Mouse (Mus musculus): ENCODE results near the gene Spag6.

The Spag6 gene

GRCm38 (mm10) chr2:18688286-18688685 lies 5.5 kb upstream of the Spag6 start:
- in situ Hi-C loops (cut with MseI, MboI), result no loop called here

GRCm38 (mm10) chr2:18688708-18689063 lies 5.1 kb upstream of the Spag6 start:
- in situ Hi-C loops (cut with MseI, MboI), result no loop called here

GRCm38 (mm10) chr2:18689064-18689921 lies 4.5 kb upstream of the Spag6 start:
- in situ Hi-C loops (cut with MseI, MboI), result no loop called here

- in situ Hi-C loops (cut with MseI, MboI), result no loop called here
Observed at GRCm38 (mm10) chr2:18690055-18690691, 3.7 kb upstream of the Spag6 start.

DNA sequence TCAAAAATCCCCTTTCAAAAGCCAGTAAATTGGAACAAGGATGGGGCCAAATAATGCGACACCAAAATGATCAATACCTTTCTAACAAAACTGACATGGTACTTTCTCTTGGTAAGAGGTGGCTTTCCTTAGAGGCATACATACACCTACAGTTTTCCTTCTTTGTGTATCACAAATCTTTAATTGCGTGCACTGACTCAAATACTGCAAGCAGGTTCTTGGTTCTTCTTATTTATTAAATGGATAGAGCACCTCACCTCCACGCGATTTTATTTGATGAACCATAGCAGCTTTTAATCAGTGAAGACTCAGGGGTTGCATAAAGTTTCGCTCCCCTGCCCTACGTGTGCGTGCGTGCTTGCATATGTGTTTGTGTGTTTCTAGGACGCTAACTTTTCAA lies 3.1 kb upstream of the Spag6 start:
- in situ Hi-C loops (cut with MseI, MboI), result no loop called here

DNA sequence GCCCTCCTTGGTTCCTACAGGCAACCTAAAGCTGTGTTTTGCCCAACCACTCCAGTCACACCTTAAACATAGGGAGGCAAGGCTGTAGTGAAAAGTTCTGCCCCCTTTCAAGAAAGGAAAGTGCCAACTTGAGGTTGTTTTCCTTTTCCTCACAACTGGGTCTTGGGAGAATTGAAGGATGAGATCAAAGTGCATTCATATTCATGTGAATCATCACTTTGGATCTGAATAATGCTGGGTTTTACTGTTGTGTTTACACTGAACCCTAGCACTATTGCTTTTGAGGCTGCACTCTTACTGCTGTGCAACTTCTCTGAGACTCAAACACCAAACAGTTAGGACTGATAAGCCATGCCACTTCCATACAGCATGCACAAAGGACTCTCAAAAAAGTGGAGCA lies 1.8 kb upstream of the Spag6 start:
- in situ Hi-C loops (cut with MseI, MboI), result no loop called here

DNA sequence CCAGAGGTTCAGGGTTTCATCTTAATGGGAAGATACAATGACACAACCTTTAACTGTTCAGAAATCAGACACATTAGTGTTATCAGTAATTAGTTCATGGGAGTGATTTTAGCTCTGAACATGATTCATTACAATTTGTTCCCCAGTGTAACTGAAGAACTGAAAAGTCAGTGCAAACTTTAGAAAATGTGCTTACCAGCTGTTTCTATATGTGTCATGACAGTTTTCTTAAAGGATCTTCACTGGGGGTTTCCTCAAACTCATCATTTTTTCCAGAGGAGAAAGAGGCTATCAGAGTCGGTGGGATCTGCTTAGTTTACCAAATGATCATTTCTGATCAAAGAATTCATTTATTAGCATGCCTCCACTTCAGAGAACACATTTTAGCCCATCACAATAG lies 1.3 kb upstream of the Spag6 start:
- in situ Hi-C loops (cut with MseI, MboI), result no loop called here

GRCm38 (mm10) chr2:18693491-18693870 lies 351 bp upstream of the Spag6 start:
- in situ Hi-C loops (cut with MseI, MboI), result no loop called here

GRCm38 (mm10) chr2:18694611-18694950 lies 749 bp downstream of the Spag6 start:
- in situ Hi-C loops (cut with MseI, MboI), result no loop called here

DNA sequence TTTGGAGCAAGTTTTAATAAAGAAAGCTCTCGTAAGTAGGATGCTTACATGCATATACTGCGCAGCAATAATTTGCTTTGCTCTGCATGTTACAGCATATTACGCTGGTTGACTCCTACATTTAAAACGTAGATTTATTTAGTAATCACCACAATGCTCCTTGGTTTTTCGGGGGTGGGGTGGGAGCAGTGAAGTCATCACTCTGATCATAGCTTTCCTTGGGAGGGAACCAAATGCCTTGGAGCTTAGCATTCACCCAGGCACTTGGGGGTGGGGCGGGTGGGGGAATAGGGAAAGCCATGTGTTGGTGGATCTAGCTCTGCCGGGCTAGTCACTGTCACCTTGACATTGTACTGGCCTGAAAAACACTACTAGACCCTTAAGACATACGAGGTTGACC lies 1.3 kb downstream of the Spag6 start:
- in situ Hi-C loops (cut with MseI, MboI), result no loop called here

DNA sequence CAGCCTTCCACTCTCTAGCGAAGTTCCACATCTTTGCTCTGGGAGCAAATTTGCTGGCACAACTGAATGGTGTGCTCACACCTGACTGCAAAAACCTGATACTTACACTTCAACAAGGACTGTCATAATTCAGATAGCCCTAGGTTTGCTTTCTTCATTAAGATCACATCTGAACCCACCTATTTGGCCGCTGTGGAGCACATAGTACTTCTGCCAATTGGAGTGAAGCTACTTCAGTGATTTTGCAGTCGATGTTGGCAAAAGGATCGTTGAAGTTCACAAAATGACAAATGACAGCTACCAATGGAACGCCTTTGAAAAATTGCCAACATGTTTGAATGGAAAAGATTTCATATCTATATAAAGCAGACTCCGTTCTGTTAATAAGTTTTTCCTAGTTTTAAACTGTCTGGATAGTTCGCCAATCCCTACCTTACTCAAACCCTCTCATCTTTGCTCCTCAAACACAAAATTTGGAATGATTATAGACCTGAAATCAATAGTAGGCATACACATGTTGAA lies 1.9 kb downstream of the Spag6 start:
- in situ Hi-C loops (cut with MseI, MboI), result no loop called here

DNA sequence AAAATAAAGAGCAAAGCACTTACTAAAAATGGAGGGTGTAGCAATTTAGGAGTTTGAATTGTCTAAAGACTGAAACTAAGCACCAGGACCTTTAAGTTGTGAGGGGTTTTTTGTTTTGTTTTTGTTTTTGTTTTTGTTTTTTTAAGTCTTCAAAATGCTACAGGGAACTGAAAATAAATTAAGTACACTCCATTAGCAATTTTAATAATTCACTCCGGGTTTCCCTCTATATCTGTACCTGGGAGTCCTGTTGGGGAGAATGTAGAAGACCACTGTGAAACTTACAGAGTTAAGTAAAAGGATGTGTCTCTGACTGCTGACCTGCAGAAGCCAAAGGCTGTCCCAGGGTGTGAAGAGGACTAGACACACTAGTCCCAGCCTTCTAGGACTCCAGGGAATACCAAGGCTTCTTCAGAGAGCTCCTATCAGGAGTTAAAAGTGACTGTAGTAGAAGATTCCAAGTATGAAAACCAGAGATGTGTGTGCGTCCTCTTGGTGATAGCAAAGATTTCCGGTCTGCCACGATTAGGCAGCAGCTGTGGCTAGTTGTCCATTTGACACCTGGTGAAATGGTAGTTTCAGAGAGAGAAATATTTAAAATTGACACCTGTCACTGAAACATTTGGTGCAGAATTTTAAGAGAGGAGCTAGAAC lies 3.9 kb downstream of the Spag6 start:
- in situ Hi-C loops (cut with MseI, MboI), result no loop called here

DNA sequence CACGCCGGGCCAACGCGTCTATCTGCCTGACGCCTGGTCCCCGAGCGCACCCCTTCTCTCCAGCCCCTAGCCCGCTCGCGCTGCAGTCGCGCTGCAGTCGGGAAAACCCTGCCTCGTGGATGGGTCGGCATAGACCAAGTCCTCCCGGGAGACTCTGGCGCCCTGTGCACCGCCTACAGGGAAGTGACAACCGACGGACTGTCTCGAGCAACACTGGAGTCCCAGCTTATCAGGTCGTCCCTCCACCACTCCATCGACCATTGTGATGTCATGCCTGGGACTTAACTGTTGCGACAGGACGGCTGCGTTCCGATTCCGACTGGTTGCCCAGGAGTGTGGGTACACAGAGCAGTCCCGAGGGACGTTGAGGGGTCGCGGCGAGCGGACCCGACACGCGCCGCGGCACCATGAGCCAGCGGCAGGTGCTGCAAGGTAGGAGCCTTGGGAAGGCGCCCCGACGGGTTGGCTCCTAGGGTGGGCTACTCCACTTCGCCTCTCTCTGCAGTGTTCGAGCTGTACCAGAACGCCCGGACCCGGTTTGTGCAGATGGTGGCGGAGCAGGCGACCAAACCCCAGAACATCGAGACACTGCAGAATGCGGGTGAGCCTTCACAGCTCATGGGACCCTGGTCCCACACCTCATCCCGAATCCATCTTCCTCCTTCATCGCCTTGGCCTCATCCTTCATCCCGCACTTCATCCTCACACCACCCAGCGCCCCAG lies 5.0 kb downstream of the Spag6 start:
- in situ Hi-C loops (cut with MseI, MboI), result no loop called here

GRCm38 (mm10) chr2:18699401-18699990 lies 5.7 kb downstream of the Spag6 start:
- in situ Hi-C loops (cut with MseI, MboI), result no loop called here

GRCm38 (mm10) chr2:18710356-18710755 lies 16.5 kb downstream of the Spag6 start:
- in situ Hi-C loops (cut with MseI, MboI), result no loop called here

DNA sequence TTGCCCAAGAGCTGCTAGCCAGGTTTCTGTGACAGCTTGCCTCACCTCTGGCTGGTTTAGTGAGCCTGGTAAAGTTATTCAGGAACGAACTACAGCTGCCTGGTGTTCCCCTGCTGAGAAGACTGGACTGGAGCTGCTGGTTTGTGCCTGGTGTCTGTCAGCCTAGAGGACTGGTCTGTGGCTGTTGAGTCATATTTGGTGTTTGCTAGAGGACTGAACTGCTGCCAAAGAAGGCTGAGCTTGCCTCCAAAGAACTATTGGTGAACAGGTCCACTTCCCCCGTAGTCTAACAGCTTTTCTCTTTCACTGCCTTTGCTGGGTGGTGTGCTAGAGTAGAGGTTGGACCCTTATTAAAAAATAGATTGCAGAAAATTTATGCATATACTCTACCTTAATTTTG lies 19.2 kb downstream of the Spag6 start:
- in situ Hi-C loops (cut with MseI, MboI), result no loop called here

- in situ Hi-C loops (cut with MseI, MboI), result no loop called here
Observed at GRCm38 (mm10) chr2:18714337-18714736, 20.5 kb downstream of the Spag6 start.

DNA sequence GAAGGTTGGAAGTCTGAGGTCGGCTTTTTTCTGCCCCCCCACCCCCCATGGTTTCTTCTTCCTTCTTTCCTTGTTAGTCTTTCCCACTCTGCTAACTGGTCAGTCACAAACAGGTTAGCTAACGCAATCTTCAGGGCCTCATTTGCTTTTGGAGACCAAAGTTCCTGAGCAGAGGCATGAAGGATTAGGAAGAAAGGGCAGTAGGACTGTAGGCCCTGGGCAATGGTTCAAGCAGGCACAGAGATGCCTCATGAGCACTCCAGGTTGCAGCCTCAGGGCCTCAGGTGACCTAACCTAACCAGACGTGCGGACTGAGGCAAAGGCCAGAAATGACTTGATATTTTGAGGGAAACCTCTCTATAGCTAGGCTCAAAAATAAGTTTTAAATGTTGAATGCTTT lies 24.7 kb downstream of the Spag6 start:
- in situ Hi-C loops (cut with MseI, MboI), result no loop called here

GRCm38 (mm10) chr2:18722208-18722830 lies 28.5 kb downstream of the Spag6 start:
- in situ Hi-C loops (cut with MseI, MboI), result no loop called here

- in situ Hi-C loops (cut with MseI, MboI), result no loop called here
Observed at GRCm38 (mm10) chr2:18724462-18724861, 30.6 kb downstream of the Spag6 start.

DNA sequence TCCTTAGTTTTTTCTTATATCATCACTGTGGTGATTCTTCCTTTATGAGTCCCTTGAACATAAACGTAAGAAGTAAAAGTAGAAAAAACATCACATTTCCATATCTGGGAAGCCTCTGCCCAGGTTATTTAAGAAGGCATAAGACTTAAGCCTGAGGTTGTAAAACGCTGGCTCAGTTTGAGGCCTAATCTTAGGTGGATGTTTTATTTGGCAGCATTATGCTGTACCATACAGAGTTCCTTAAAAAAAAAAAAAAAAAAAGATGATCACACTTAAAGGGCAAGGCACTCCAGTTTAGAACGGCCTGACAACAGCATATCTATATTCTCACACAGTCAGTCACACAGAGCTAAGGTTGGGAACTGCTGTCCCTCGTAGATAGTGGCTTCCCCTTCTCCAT lies 32.0 kb downstream of the Spag6 start:
- in situ Hi-C loops (cut with MseI, MboI), result no loop called here

Data from mouse trophoblast stem cell (cell line).